Mouse (Mus musculus) cerebellum, adult 2 months (tissue): ENCODE measurements around the gene Capn1. TPM values are rescaled to one million over a fixed set of nuclear protein-coding genes. Genes with fewer than 3 reads are reported as not detected.

Experiments used
- DNase-seq, 2 experiments: peaks; one replicate each; pipeline ENCODE4 v3.0.0; 2021
- H3K27ac ChIP-seq: fragments of 200-500 bp; 2 replicates; pipeline ENCODE4 v1.5.1; 2012; ENCODE audit warnings: low read length, control low read depth, inconsistent platforms; ENCODE audit not compliant: insufficient read depth
- H3K27me3 ChIP-seq: fragments of 200-500 bp; 2 replicates; pipeline ENCODE4 v1.6.1; 2012; ENCODE audit warnings: inconsistent platforms, mild to moderate bottlenecking, low read length, moderate library complexity; ENCODE audit not compliant: control insufficient read depth, insufficient read depth
- H3K4me1 ChIP-seq: fragments of 200-500 bp; 2 replicates; pipeline ENCODE4 v1.6.1; 2011; ENCODE audit warnings: low read length; ENCODE audit not compliant: control insufficient read depth, insufficient read depth
- H3K4me3 ChIP-seq: fragments of 200-500 bp; replicated peaks from 2 replicates; pipeline ENCODE3; 2011; ENCODE audit warnings: mild to moderate bottlenecking, low read depth, low read length, control low read depth; ENCODE audit not compliant: insufficient read depth
- CTCF ChIP-seq: fragments of 200-500 bp; IDR thresholded peaks from 2 replicates; pipeline ENCODE4 v1.5.1; 2011; ENCODE audit warnings: low read depth, mild to moderate bottlenecking, control low read depth, low read length, moderate library complexity, borderline replicate concordance; ENCODE audit not compliant: insufficient read depth
- POLR2A ChIP-seq: fragments of 200-500 bp; IDR thresholded peaks from 2 replicates; pipeline ENCODE4 v1.6.1; 2011; ENCODE audit warnings: low read length, control low read depth, borderline replicate concordance; ENCODE audit not compliant: insufficient read depth
- whole genome bisulfite sequencing: fragments of 180-500 bp; shearing (Covaris S2); methylation state at CpG from one replicate; pipeline ENCODE4 v1.1.7; 2018; 5-methylcytosine and 5-hydroxymethylcytosine counted together
- polyA plus RNA-seq: library from polyadenylated mRNA; depleted of rRNA; stranded (reverse); fragments of >200 nt; gene quantifications from 2 replicates; pipeline ENCODE4 v1.2.3, GENCODE M21; 2012; rRNA removed

The Capn1 gene
- 27.0 and 27.3 TPM in 2 replicates for polyA plus RNA-seq

- Histone ChIP-seq H3K27ac (peak within 1 kb of the TSS; percentile 61), H3K27me3 (no peaks in the 10 kb centered on the region), H3K4me3 (peak within 1 kb of the TSS; percentile 89), H3K4me1 (no peaks in the 10 kb centered on the region)
- WGBS: 2% methylated on average over 40 of the region's 40 CpGs
- peak; percentile 70 to 80 for DNase-seq
- no peak for TF ChIP-seq CTCF
- no peak; the same call in 1 of the 2 replicates for TF ChIP-seq POLR2A
Observed at GRCm38 (mm10) chr19:6015511-6016315, at the start of gene Capn1. TSS of gene Capn1 (minus strand) at chr19:6015897.

- TF ChIP-seq CTCF (no peak), POLR2A (no peak)
- Histone ChIP-seq H3K4me1 (peaks cover 27% of the 10 kb centered on the region), H3K27ac (no peak overlapping the region), H3K4me3 (no peak overlapping the region), H3K27me3 (no peaks in the 10 kb centered on the region)
- 89% methylated on average over 6 of the region's 6 CpGs for WGBS
- DNase-seq: no peak
Observed at GRCm38 (mm10) chr19:6063081-6063480, 47.4 kb upstream of the Capn1 start.

GRCm38 (mm10) chr19:6062418-6062817, 46.7 kb upstream of the Capn1 start:
- H3K4me1 ChIP-seq: peaks cover 25% of the 10 kb centered on the region
- no peak for DNase-seq
- H3K27ac ChIP-seq: 0 out of 2 replicates have a peak overlapping the region, but pooled peaks have one; percentile 67
- TF ChIP-seq POLR2A (no peak), CTCF (no peak)
- WGBS: 39% methylated on average over 5 of the region's 5 CpGs
- H3K4me3 ChIP-seq: peak overlapping the region; percentile 75
- no peaks in the 10 kb centered on the region for H3K27me3 ChIP-seq

GRCm38 (mm10) chr19:6061641-6062302, 46.1 kb upstream of the Capn1 start:
- peaks cover 25% of the 10 kb centered on the region for H3K4me1 ChIP-seq
- H3K27ac ChIP-seq: peak overlapping the region; percentile 67
- under 1% methylated on average over 44 of the region's 44 CpGs for WGBS
- H3K27me3 ChIP-seq: no peaks in the 10 kb centered on the region
- peak; percentile 38 to 45 for DNase-seq
- TF ChIP-seq POLR2A (no peak), CTCF (no peak)
- H3K4me3 ChIP-seq: peak overlapping the region; percentile 75

- Histone ChIP-seq H3K27me3 (no peaks in the 10 kb centered on the region), H3K27ac (peak within 1 kb of the TSS; percentile 67), H3K4me3 (peak within 1 kb of the TSS; percentile 75), H3K4me1 (peaks cover 19% of the 10 kb centered on the region)
- under 1% methylated on average over 58 of the region's 58 CpGs for WGBS
- TF ChIP-seq POLR2A: peak; percentile 63
- no peak for TF ChIP-seq CTCF
- DNase-seq: peak; percentile 88 to 91
Observed at GRCm38 (mm10) chr19:6061021-6061533, 45.4 kb upstream of the Capn1 start, which contains the start of gene Znhit2. TSS of gene Znhit2 (plus strand) at chr19:6061192.

- 82% methylated on average over 5 of the region's 5 CpGs for WGBS
- peak overlapping the region; percentile 58 for H3K4me3 ChIP-seq
Observed at GRCm38 (mm10) chr19:6058966-6059365, 43.3 kb upstream of the Capn1 start.

GRCm38 (mm10) chr19:6058513-6058912, 42.8 kb upstream of the Capn1 start:
- H3K27ac ChIP-seq: no peak overlapping the region
- no peaks in the 10 kb centered on the region for H3K27me3 ChIP-seq
- peak overlapping the region; percentile 58 for H3K4me3 ChIP-seq
- no peak for DNase-seq
- no peak for TF ChIP-seq CTCF
- no peak for TF ChIP-seq POLR2A
- peaks cover 19% of the 10 kb centered on the region for H3K4me1 ChIP-seq
- 22% methylated on average over 5 of the region's 5 CpGs for WGBS

More at GRCm38 (mm10) chr19:6058966-6059365, 43.3 kb upstream of the Capn1 start:
- DNase-seq: peak; percentile 6 to 9
- Histone ChIP-seq H3K27ac (no peak overlapping the region), H3K4me1 (peaks cover 19% of the 10 kb centered on the region), H3K27me3 (no peaks in the 10 kb centered on the region)
- TF ChIP-seq POLR2A (no peak), CTCF (no peak)
